Mouse (Mus musculus): ENCODE data around the gene Calm1.
A peak's percentile ranks its signal among the peaks of the same experiment; 100 is the strongest.

Gene Calm1

DNA sequence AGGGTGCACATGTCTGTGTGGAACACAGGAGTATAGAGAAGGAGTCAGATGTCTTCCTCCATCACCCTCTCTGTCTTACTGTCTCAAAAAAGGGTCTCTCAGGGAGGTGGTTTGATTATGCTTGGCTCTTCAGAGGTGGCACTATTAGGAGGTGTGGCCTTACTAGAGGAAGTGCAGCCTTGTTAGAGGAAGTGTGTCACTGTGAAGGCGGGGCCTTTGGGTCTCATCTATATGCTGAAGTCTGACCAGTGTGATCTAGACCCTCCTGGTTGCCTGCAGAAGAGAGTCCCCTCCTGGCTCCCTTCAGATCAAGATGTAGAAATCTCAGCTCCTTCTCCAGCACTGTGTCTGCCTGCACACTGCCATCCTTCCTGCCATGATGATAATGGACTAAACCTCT, 5.1 kb upstream of the Calm1 start:
- DNase-seq (ENCODE audit: low read depth, low spot score) = peak; percentile 61

- no peak for DNase-seq (ENCODE audit: low read depth, low spot score)
These were observed 2.4 kb upstream of the Calm1 start for GRCm38 (mm10) chr12:100196786-100197185.

GRCm38 (mm10) chr12:100199891-100200644, 833 bp downstream of the Calm1 start:
- DNase-seq (ENCODE audit: low read depth, low spot score) = peak; percentile 45

GRCm38 (mm10) chr12:100200645-100201362, 1.6 kb downstream of the Calm1 start:
- peak; percentile 66 for DNase-seq (ENCODE audit: low read depth, low spot score)

- DNase-seq (ENCODE audit: low read depth, low spot score) = no peak
These were observed 2.1 kb downstream of the Calm1 start for GRCm38 (mm10) chr12:100201363-100201711.

DNA sequence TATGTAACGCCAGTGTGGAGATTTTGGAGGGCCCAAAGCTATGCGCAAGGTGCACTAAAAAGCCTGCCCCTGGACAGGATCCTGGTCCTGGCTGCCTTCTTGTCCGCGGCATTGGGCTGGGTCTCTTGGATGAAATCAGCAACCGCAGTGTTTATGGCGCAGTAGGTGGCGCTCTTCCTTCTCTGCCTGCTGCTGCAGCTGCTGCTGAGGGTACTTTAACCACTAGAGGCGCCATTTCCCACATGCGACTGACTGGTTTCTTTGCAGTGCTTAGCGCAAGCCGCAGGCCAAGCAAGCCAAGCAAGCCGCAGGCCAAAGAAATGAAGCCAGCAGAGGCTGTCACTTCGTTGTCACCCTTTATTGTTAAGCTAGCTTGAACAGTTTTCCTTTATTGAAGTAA, 2.6 kb downstream of the Calm1 start:
- peak; percentile 97 for DNase-seq (ENCODE audit: low read depth, low spot score)

GRCm38 (mm10) chr12:100203759-100204158, 4.5 kb downstream of the Calm1 start:
- DNase-seq (ENCODE audit: low read depth, low spot score) = peak; percentile 40

DNA sequence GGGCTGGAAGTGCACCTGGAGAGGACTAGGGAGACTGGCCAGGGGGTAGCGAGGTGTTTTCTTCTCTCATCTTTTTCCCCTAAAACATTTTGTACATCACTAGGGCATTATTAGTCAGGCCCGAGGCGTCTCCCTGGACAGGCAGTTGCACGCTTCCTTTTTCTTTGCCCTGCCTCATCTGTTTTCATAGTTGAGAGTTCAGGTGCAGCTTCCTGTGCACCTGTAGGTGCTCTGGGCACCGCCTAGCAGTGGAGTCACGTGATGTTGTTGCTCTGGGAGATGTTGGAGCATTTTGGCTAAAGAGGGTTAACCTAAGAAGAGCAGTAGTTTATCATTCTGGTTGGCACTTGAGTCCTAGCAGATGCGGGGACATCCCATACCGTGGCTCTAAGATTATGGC, 5.9 kb downstream of the Calm1 start:
- no peak for DNase-seq (ENCODE audit: low read depth, low spot score)

GRCm38 (mm10) chr12:100206521-100206920, 7.3 kb downstream of the Calm1 start:
- no peak for DNase-seq (ENCODE audit: low read depth, low spot score)

DNA sequence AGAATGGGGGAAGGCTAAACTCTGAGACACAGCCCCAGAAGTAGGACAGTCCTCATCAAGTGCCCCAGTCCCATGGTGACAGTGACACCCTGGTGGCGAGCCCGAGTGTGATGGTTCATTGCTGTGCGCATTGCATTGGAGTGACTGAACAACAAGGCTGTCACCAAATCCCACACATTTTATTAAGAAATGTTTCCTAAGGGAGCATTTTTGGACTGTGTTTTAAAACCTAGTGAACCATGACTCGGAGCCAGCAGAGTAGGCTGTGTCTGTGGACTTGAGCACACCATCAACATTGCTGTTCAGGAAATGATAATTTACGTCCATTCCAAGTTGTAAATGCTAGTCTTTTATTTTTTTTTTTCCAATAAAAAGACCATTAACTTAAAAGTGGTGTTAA, 7.7 kb downstream of the Calm1 start:
- no peak for DNase-seq (ENCODE audit: low read depth, low spot score)

- no peak for DNase-seq (ENCODE audit: low read depth, low spot score)
These were observed 10.7 kb downstream of the Calm1 start for GRCm38 (mm10) chr12:100209701-100210478.

DNA sequence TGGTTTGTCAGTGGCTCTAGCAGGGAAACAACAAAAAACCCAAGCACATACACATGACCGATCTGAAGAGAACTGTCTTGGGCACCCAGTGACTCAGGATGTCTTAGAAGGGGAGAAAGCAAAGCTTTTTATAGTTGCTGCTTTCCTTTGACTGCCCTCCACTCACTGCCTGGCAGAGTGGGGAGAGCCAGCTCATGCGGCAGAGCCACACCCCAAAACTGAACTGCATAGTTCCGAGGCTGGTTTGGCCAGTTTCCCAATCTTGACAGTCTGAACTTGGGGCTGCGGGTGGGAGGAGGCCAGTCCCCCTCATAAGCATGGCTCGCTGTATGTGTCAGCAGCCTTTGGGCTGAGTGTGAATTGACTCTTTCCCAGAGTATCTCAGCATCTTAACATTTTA, 11.7 kb downstream of the Calm1 start:
- DNase-seq (ENCODE audit: low read depth, low spot score) = no peak

GRCm38 (mm10) chr12:100211453-100212185, 12.4 kb downstream of the Calm1 start:
- no peak for DNase-seq (ENCODE audit: low read depth, low spot score)

- DNase-seq (ENCODE audit: low read depth, low spot score) = no peak
These were observed 13.2 kb downstream of the Calm1 start for GRCm38 (mm10) chr12:100212397-100212796.

- DNase-seq (ENCODE audit: low read depth, low spot score) = no peak
These were observed 13.9 kb downstream of the Calm1 start for GRCm38 (mm10) chr12:100213162-100213561.

DNA sequence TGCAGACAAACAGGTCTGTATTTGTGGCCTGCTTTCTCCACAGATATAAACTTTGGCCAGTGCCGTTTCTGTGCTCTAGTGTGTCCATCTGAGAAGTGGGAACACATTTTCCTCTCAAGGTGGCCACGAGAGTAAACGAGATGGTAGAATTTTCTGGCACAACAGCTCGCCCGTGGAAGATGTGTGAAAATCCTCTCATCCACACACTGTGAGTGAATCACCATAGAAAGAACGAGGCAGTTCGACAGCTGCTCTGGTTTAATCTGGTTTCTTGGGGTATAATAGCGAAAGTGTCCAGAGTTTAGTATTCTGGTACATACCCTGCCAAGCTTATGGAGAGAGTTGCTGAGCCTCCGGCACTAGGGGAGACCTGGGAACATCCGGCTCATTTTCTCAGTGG, 14.9 kb downstream of the Calm1 start:
- no peak for DNase-seq (ENCODE audit: low read depth, low spot score)

- DNase-seq (ENCODE audit: low read depth, low spot score) = no peak
These were observed 15.5 kb downstream of the Calm1 start for GRCm38 (mm10) chr12:100214738-100215137.

DNA sequence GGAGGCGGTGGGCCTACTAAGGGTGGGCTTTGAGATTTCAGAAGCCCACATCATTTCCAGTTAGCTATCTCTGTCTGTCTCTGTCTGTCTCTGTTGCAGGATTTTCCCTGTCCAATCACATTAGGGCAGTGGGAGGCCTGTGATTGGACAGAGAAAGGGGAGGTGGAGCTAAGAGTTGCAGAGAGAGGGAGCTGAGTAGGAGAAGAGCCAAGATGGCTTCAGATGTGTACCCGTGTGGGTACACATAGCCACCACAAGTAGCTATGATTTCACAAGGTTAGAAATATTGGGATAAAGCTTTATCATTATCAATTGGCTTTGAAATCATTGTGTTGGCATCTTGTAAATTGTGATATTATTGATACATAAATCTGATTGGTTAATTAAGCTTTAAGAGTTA, 17.9 kb downstream of the Calm1 start:
- peak; percentile 41 for DNase-seq (ENCODE audit: low read depth, low spot score)

DNA sequence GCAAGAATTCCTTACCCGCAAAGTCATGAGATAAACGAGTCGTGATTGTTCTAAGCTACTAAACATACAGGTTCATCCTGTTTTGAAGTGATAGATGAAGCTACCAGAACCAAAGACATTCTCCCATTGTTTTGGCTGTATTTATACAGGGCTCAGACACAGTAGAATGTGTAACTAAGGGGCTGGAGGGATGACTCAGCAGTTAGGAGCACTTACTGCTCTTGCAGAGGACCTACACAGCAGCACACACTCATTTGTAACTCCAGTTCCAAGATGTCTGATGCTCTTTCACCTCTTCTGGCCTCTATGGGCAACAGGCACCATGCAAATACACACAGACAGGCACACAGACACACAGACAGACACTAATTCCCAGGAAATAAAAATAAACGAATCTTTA, 20.8 kb downstream of the Calm1 start:
- DNase-seq (ENCODE audit: low read depth, low spot score) = no peak

DNA sequence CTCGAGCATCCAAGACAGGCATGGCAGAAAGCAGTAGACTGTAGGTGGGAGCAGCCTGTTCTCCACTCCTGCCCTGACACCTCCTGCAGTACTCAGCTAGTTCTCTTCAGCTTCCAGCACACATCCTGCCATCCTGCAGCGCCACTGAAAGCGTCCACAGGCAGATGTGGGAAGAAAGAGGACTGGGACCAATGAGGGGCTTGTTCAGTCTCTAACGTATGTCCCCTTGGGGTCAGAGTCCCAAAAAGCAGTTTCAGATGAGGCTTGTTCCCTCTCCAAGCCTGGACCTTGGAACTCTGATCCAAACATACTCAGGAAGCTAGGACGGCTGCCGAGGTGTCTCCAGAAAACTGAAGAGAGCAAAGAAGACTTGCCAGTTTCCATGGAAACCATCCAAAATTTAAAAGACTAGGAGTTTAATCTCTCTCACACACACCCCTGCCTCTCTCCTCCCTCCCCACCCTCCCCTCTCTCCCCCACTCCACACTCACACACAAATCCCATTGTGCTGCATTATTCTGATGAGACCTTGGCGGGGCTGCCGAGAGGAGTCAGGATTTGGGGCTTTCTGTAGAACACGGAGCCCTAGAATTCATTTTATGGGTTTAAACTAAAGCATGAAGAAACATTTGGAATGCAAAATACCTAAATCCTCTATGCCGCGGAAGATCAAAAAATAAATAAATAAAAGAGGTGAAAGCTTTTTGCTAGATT, 22.5 kb downstream of the Calm1 start:
- DNase-seq (ENCODE audit: low read depth, low spot score) = no peak

DNA sequence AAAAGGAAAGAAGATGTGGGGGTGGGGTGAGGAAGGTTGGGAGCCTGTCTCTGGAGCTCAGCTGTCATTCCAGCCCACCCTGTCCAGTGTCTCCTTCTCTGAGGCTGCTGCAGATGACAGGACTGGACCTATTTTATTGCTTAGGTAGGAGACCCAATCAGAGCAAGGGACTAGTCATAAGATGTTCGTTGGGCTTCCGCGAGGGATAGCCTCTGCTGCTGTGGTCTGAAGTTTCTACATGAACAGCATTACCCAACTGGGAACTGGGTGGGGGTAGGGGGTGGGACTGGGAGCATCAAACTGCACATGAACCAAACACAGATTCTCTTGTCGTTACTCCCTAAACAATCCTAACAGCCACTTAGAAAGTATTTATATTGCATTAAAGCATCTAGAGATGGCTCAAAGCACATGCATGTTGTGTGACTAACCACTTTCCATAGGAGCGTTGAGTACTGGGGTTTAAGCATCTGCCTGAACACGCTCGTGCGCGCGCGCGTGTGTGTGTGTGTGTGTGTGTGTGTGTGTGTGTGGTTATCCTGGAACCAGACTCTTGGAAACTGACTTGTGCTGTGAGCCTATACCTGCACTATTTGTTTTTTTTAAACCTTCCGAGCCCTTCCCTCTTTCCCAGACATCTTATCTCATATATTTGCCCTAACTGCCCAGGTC, 23.2 kb downstream of the Calm1 start:
- DNase-seq (ENCODE audit: low read depth, low spot score) = no peak

Data from ZHBTc4 (cell line).